Mouse (Mus musculus): ENCODE results near the gene Rnf144b. TPM values are rescaled to one million over a fixed set of nuclear protein-coding genes. Genes with fewer than 3 reads are reported as not detected.
A peak's percentile ranks its signal among the peaks of the same experiment; 100 is the strongest.

The Rnf144b gene
- 25.5 and 25.9 TPM in 2 replicates for total RNA-seq (2015)
- 25.6 and 28.7 TPM in 2 replicates for total RNA-seq (2017)

- peak; percentile 54 for ATAC-seq (ENCODE audit: poor library complexity, severe bottlenecking)
Observed at GRCm38 (mm10) chr13:47122537-47123430, at the start of gene Rnf144b. Gene Rnf144b (plus strand): TSS chr13:47122656.

- no peak for ATAC-seq (ENCODE audit: poor library complexity, severe bottlenecking)
Observed at GRCm38 (mm10) chr13:47076156-47076555, 46.3 kb upstream of the Rnf144b start.

- ATAC-seq (ENCODE audit: poor library complexity, severe bottlenecking) = no peak
Observed at GRCm38 (mm10) chr13:47077367-47077766, 45.1 kb upstream of the Rnf144b start.

- no peak for ATAC-seq (ENCODE audit: poor library complexity, severe bottlenecking)
Observed at GRCm38 (mm10) chr13:47078799-47079198, 43.7 kb upstream of the Rnf144b start.

- ATAC-seq (ENCODE audit: poor library complexity, severe bottlenecking) = no peak
Observed at GRCm38 (mm10) chr13:47080905-47081505, 41.5 kb upstream of the Rnf144b start.

GRCm38 (mm10) chr13:47088433-47088832 lies 34.0 kb upstream of the Rnf144b start:
- no peak for ATAC-seq (ENCODE audit: poor library complexity, severe bottlenecking)

- ATAC-seq (ENCODE audit: poor library complexity, severe bottlenecking) = no peak
Observed at GRCm38 (mm10) chr13:47089271-47089670, 33.2 kb upstream of the Rnf144b start.

- no peak for ATAC-seq (ENCODE audit: poor library complexity, severe bottlenecking)
Observed at GRCm38 (mm10) chr13:47093791-47094190, 28.7 kb upstream of the Rnf144b start.

- no peak for ATAC-seq (ENCODE audit: poor library complexity, severe bottlenecking)
Observed at GRCm38 (mm10) chr13:47096591-47096990, 25.9 kb upstream of the Rnf144b start.

GRCm38 (mm10) chr13:47099265-47099664 lies 23.2 kb upstream of the Rnf144b start:
- ATAC-seq (ENCODE audit: poor library complexity, severe bottlenecking) = no peak

GRCm38 (mm10) chr13:47100587-47100986 lies 21.9 kb upstream of the Rnf144b start:
- ATAC-seq (ENCODE audit: poor library complexity, severe bottlenecking) = no peak

GRCm38 (mm10) chr13:47104146-47104545 lies 18.3 kb upstream of the Rnf144b start:
- no peak for ATAC-seq (ENCODE audit: poor library complexity, severe bottlenecking)

- ATAC-seq (ENCODE audit: poor library complexity, severe bottlenecking) = peak; percentile 45
Observed at GRCm38 (mm10) chr13:47104856-47105541, 17.5 kb upstream of the Rnf144b start.

- peak; percentile 68 for ATAC-seq (ENCODE audit: poor library complexity, severe bottlenecking)
Observed at GRCm38 (mm10) chr13:47105711-47106579, 16.5 kb upstream of the Rnf144b start, which contains the start of gene Dek. Gene Dek (minus strand): TSS chr13:47106201.

GRCm38 (mm10) chr13:47106580-47106888 lies 15.9 kb upstream of the Rnf144b start:
- ATAC-seq (ENCODE audit: poor library complexity, severe bottlenecking) = no peak

- no peak for ATAC-seq (ENCODE audit: poor library complexity, severe bottlenecking)
Observed at GRCm38 (mm10) chr13:47109239-47109638, 13.2 kb upstream of the Rnf144b start.

GRCm38 (mm10) chr13:47111185-47111584 lies 11.3 kb upstream of the Rnf144b start:
- ATAC-seq (ENCODE audit: poor library complexity, severe bottlenecking) = no peak

GRCm38 (mm10) chr13:47112056-47112455 lies 10.4 kb upstream of the Rnf144b start:
- ATAC-seq (ENCODE audit: poor library complexity, severe bottlenecking) = no peak

- ATAC-seq (ENCODE audit: poor library complexity, severe bottlenecking) = peak; percentile 62
Observed at GRCm38 (mm10) chr13:47112924-47113323, 9.5 kb upstream of the Rnf144b start.

GRCm38 (mm10) chr13:47116000-47116399 lies 6.5 kb upstream of the Rnf144b start:
- no peak for ATAC-seq (ENCODE audit: poor library complexity, severe bottlenecking)

Data from megakaryocyte, adult 5-6 weeks (primary cell).